Mouse (Mus musculus) neural tube, embryonic 11.5 days (tissue): ENCODE measurements around the gene Efna5. TPM values are rescaled to one million over a fixed set of nuclear protein-coding genes. Genes with fewer than 3 reads are reported as not detected.

ENCODE experiments used
- ATAC-seq: fragments of 200-750 bp; cut with Nextera tagmentation; 2 replicates; pipeline ENCODE4 v1.8.0; 2017; ENCODE audit warnings: moderate number of reproducible peaks, mild to moderate bottlenecking, moderate TSS enrichment, moderate library complexity; ENCODE audit not compliant: insufficient read depth, low FRiP score, low TSS enrichment
- DNase-seq: peaks from one replicate; pipeline ENCODE4 v3.0.0-alpha.2; 2015; ENCODE audit warnings: low spot score
- H3K27ac ChIP-seq: fragments of 300-500 bp; sonication (generic); 2 replicates; pipeline ENCODE4 v1.5.1; 2014; ENCODE audit warnings: low read depth, mild to moderate bottlenecking, low read length
- H3K27me3 ChIP-seq: fragments of 300-500 bp; sonication (generic); 2 replicates; pipeline ENCODE4 v1.6.1; 2014; ENCODE audit warnings: mild to moderate bottlenecking, low read length, mixed read lengths; ENCODE audit not compliant: control insufficient read depth, insufficient read depth
- H3K36me3 ChIP-seq: fragments of 300-500 bp; sonication (generic); 2 replicates; pipeline ENCODE4 v1.6.1; 2014; ENCODE audit warnings: mild to moderate bottlenecking, low read length, moderate library complexity, mixed read lengths; ENCODE audit not compliant: control insufficient read depth, insufficient read depth
- H3K4me1 ChIP-seq: fragments of 300-500 bp; sonication (generic); 2 replicates; pipeline ENCODE4 v1.6.1; 2014; ENCODE audit warnings: low read length, mixed read lengths; ENCODE audit not compliant: control insufficient read depth, insufficient read depth
- H3K4me2 ChIP-seq: fragments of 300-500 bp; sonication (generic); 2 replicates; pipeline ENCODE4 v1.6.1; 2014; ENCODE audit warnings: low read depth, mild to moderate bottlenecking, moderate library complexity
- H3K4me3 ChIP-seq: fragments of 300-500 bp; sonication (generic); 2 replicates; pipeline ENCODE4 v1.5.1; 2014; ENCODE audit warnings: low read depth, low read length
- H3K9ac ChIP-seq: fragments of 300-500 bp; sonication (generic); 2 replicates; pipeline ENCODE4 v1.6.1; 2014; ENCODE audit warnings: mild to moderate bottlenecking, low read length
- H3K9me3 ChIP-seq: fragments of 300-500 bp; sonication (generic); 2 replicates; pipeline ENCODE4 v1.6.1; 2016; ENCODE audit warnings: low read length; ENCODE audit not compliant: control insufficient read depth
- WGBS: fragments of 180-500 bp; shearing (Covaris S2); extraction: QIAGEN DNeasy Blood & Tissue Kit; methylation state at CpG from one replicate; pipeline ENCODE4 v1.1.7; 2014; 5-methylcytosine and 5-hydroxymethylcytosine counted together
- polyA plus RNA-seq: library from polyadenylated mRNA; unstranded; fragments of >200 nt; fragmentation: Nextera tagmentation; extraction: Ambion mirVana; gene quantifications from 2 replicates; pipeline ENCODE4 v1.2.1, GENCODE M21; 2014

The Efna5 gene
- polyA plus RNA-seq, 1 experiment from 2014 or later, result 40.1 TPM

DNA sequence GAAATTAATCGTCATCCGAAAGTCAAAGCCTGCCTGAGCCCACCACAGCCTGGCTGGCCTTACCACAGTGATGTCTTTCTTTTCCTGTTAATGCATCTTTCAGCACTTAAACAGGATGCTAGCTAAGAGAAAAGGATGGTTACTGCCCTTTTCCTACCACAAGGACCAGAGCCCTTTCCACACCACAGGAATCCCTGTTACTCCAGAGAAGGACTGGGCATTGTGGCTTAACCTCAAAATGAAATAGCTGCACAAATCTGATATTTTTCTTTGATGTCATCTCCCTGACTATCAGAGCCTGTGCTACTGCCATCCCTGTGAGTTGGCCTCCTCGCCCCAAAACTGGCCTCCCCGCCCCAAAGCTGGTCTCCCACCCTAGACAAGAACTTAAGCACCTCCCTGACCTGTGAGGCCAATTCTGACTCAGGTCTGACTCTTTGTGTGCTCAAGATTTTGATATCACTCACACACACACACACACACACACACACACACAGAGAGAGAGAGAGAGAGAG lies 189.9 kb downstream of the Efna5 start:
- Histone ChIP-seq H3K4me3 (no peak overlapping the region), H3K27ac (no peak overlapping the region), H3K4me1 (no peaks in the 10 kb centered on the region; the same call in 1 of the 2 replicates), H3K27me3 (no peaks in the 10 kb centered on the region), H3K36me3 (no peaks in the 10 kb centered on the region), H3K4me2 (no peak overlapping the region), H3K9ac (no peak overlapping the region), H3K9me3 (no peaks in the 10 kb centered on the region)
- ATAC-seq, result no peak
- DNase-seq, result no peak
- 82% methylated on average over 4 of the region's 4 CpGs for WGBS

DNA sequence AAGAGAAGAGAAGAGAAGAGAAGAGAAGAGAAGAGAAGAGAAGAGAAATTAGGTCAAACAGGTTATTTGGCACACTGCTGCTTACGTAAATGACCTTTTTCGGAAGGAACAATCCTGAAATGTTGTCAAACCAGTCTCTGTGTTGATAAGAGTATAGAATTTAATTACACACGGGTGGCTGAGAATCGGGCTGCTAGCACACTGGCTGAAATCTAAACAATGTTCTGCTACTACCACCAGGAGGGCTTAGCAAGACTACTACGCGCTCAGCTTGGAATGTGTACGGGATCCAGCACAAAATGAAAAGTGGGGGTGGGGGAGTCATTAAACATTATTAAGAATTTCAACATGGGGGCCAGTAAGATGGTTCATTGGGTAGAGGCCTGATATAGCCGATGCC lies 190.9 kb downstream of the Efna5 start:
- Histone ChIP-seq H3K4me1 (no peaks in the 10 kb centered on the region; the same call in 1 of the 2 replicates), H3K4me2 (no peak overlapping the region), H3K36me3 (no peaks in the 10 kb centered on the region), H3K4me3 (no peak overlapping the region), H3K9ac (no peak overlapping the region), H3K27me3 (no peaks in the 10 kb centered on the region), H3K9me3 (no peaks in the 10 kb centered on the region), H3K27ac (no peak overlapping the region)
- no peak for DNase-seq
- 84% methylated on average over 8 of the region's 8 CpGs for WGBS
- no peak for ATAC-seq

DNA sequence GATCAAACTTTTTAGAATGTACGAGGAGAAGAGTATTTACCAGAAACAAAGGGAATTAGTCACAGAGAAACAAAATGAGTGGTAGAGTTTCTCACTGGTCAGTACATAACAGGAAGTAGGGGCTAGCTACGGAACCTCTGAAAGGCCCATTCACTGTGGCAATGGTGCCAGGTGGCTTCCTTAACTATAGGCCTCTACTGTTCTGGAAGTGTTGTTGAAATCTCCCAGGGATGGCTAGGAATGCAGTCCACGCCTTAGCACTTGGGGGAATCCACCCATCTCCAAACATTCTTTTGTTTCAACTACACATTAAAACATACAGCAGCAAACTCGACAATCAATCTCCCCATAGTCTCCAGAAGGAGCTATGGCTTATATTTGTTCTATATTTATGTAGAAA lies 191.5 kb downstream of the Efna5 start:
- Histone ChIP-seq H3K4me1 (no peaks in the 10 kb centered on the region; the same call in 1 of the 2 replicates), H3K27ac (no peak overlapping the region), H3K4me3 (no peak overlapping the region), H3K9me3 (no peaks in the 10 kb centered on the region), H3K4me2 (no peak overlapping the region), H3K36me3 (no peaks in the 10 kb centered on the region), H3K9ac (no peak overlapping the region), H3K27me3 (no peaks in the 10 kb centered on the region)
- ATAC-seq (no peak), DNase-seq (no peak)
- 72% methylated on average over 4 of the region's 4 CpGs for WGBS

DNA sequence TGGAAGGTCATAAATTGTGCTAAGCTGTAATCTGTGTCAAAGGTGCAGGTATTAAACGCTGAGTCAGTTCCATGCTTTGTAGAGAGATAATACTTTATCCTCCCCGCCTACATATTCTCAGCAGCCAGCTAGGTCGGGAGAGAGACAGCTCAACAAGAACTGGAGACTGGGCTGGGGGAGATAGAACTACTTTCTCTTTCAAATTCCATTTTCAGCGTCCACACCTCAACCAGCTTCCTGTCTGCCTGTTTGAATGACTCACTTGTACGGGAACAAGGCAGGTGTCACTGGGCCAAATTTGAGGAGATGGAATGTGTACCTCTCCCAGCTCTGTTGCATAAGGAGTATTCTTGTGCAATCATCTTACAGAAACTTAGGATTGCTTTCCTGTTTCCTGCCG lies 193.7 kb downstream of the Efna5 start:
- DNase-seq (no peak), ATAC-seq (no peak)
- Histone ChIP-seq H3K4me1 (no peaks in the 10 kb centered on the region; the same call in 1 of the 2 replicates), H3K27ac (no peak overlapping the region), H3K9ac (no peak overlapping the region), H3K27me3 (no peaks in the 10 kb centered on the region), H3K4me3 (no peak overlapping the region), H3K36me3 (no peaks in the 10 kb centered on the region), H3K4me2 (no peak overlapping the region), H3K9me3 (no peaks in the 10 kb centered on the region)
- WGBS, result 55% methylated on average over 6 of the region's 6 CpGs

DNA sequence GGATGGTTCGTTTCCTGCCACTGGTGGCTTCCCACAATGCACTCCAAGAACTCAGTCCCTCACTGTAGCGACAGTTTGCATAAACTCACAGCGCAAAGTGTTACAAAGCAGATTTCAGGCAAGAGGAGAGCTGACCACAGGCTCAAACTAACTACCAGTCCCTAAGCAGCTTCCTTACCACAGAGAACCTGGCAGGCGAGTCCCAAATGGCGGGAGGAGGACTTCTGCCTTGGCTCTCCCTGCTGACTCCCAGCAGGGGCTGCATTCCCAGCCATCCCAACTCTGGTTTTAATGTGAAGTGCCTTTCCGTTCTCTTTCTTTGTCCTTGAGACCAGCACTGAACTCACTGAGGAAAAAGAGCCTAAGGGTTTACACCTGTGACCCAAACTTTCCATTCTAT lies 195.9 kb downstream of the Efna5 start:
- no peak overlapping the region for H3K4me3 ChIP-seq
- H3K4me1 ChIP-seq, result no peaks in the 10 kb centered on the region
- WGBS, result 52% methylated on average over 6 of the region's 6 CpGs
- H3K27ac ChIP-seq, result no peak overlapping the region
- H3K9ac ChIP-seq, result no peak overlapping the region
- H3K9me3 ChIP-seq, result no peaks in the 10 kb centered on the region
- no peak overlapping the region for H3K4me2 ChIP-seq
- no peaks in the 10 kb centered on the region for H3K36me3 ChIP-seq
- no peaks in the 10 kb centered on the region for H3K27me3 ChIP-seq
- no peak for ATAC-seq
- DNase-seq, result no peak

DNA sequence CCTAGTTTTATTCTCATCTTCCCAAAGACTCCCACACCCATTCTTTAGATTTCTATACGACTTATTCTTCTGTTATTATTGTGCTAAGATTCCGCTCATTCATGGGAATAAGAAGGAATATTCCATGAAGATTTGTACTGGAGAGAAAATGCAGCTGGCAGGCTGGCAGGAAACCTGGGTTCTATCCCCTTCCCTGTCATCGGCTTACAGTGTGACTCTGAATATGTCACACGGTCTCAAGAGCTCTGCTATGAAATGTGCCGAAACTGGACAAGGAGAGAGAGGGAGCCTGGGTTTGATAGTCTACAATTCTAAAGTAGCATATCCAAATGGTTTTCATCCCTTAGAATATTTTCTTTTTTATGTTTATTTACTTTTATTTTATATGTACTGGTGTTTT lies 198.0 kb downstream of the Efna5 start:
- Histone ChIP-seq H3K27me3 (no peaks in the 10 kb centered on the region), H3K4me1 (no peaks in the 10 kb centered on the region), H3K36me3 (no peaks in the 10 kb centered on the region), H3K4me3 (no peak overlapping the region), H3K4me2 (no peak overlapping the region), H3K9me3 (no peaks in the 10 kb centered on the region), H3K9ac (no peak overlapping the region), H3K27ac (no peak overlapping the region)
- 94% methylated on average over 5 of the region's 5 CpGs for WGBS
- ATAC-seq (no peak), DNase-seq (no peak)

DNA sequence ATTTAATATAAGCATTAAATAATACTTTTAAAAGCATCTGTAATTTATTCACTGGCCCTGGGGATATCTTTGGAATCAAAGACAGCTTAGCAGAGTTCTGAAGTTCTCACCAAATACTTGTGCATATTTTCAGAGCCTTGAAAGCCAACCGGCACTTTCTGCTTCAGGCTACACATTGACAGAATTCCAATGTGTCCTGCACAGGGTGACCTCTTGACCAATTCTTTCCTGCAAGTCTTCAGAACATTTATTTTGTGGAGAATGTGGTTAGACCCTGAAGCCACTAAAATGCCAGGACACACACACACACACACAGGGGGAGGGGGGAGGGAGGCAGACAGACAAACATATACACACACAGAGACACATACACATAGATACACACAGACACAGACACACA lies 199.4 kb downstream of the Efna5 start:
- H3K9ac ChIP-seq, result no peak overlapping the region
- H3K4me3 ChIP-seq, result no peak overlapping the region
- no peak overlapping the region for H3K4me2 ChIP-seq
- WGBS, result 55% methylated on average over 1 of the region's 1 CpGs
- no peaks in the 10 kb centered on the region for H3K4me1 ChIP-seq
- ATAC-seq (no peak), DNase-seq (no peak)
- no peak overlapping the region for H3K27ac ChIP-seq
- no peaks in the 10 kb centered on the region for H3K36me3 ChIP-seq
- H3K9me3 ChIP-seq, result no peaks in the 10 kb centered on the region
- no peaks in the 10 kb centered on the region for H3K27me3 ChIP-seq

DNA sequence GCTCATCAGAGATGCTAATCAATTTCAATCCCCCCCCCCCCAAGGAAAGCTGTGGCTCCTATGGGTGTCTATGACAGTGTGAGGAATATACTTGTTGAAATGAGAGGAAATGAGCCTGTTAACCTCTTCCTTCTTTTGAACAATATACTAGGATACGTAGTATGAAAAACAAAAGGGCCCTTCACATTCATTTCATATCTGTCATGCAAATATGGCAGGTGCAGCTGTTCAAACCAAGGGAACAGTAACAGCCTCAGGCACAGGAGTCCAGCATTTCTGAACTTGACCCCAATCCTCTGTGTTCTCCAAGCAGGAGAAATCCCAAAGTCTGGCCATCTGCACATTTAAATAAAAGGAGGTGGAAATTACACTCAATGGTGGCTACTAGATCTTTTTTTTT lies 200.4 kb downstream of the Efna5 start:
- no peaks in the 10 kb centered on the region for H3K9me3 ChIP-seq
- no peak overlapping the region for H3K4me2 ChIP-seq
- H3K4me3 ChIP-seq, result no peak overlapping the region
- WGBS, result 75% methylated on average over 1 of the region's 1 CpGs
- H3K4me1 ChIP-seq, result no peaks in the 10 kb centered on the region
- H3K9ac ChIP-seq, result no peak overlapping the region
- no peak for DNase-seq
- H3K27me3 ChIP-seq, result no peaks in the 10 kb centered on the region
- H3K27ac ChIP-seq, result no peak overlapping the region
- H3K36me3 ChIP-seq, result no peaks in the 10 kb centered on the region
- ATAC-seq, result no peak

DNA sequence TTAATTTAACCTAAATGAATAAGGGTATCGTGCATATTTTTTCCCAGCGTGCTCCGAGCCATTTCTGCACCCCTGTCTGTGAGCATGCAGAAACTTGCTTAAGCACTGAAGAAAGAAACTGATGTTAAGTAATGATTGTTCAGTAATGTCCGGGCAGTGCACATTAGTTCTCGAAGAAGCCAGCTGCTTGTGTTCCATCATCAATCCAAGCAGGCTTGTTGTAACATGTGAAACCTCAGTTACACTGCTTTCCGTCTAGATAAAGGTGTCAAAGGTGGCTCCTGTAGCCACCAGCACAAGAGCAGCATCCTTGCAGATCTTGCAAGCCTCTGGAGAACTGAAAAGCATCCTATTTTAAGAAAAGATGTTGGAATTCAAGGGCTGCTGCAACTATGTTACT lies 204.3 kb downstream of the Efna5 start:
- no peak overlapping the region for H3K9ac ChIP-seq
- 82% methylated on average over 6 of the region's 6 CpGs for WGBS
- H3K4me1 ChIP-seq, result no peaks in the 10 kb centered on the region
- no peak for DNase-seq
- no peak overlapping the region for H3K27ac ChIP-seq
- no peak overlapping the region for H3K4me3 ChIP-seq
- H3K27me3 ChIP-seq, result no peaks in the 10 kb centered on the region
- H3K9me3 ChIP-seq, result no peaks in the 10 kb centered on the region
- no peaks in the 10 kb centered on the region for H3K36me3 ChIP-seq
- H3K4me2 ChIP-seq, result no peak overlapping the region
- no peak for ATAC-seq
